Mouse (Mus musculus) MEL (cell line): Measurements from ENCODE around the gene Mpnd.

Experiments used
- CHD1 ChIP-seq: IDR thresholded peaks from 2 replicates; pipeline ENCODE4 v1.6.1; 2012; ENCODE audit warnings: low read depth, mild to moderate bottlenecking, inconsistent platforms, low read length, improper control_type of control experiment
- GATA1 ChIP-seq: IDR thresholded peaks from 2 replicates; pipeline ENCODE4 v1.6.1; 2011; ENCODE audit warnings: low read depth, low read length, improper control_type of control experiment
- MEF2A ChIP-seq: IDR thresholded peaks from 2 replicates; pipeline ENCODE4 v1.6.1; 2014; ENCODE audit warnings: low read depth, mild to moderate bottlenecking, inconsistent platforms, low read length, improper control_type of control experiment; ENCODE audit not compliant: poor library complexity, insufficient replicate concordance, severe bottlenecking; ENCODE audit errors: extremely low read depth
- NRF1 ChIP-seq: IDR thresholded peaks from 2 replicates; pipeline ENCODE4 v1.6.1; 2014; ENCODE audit warnings: low read depth, mild to moderate bottlenecking, inconsistent platforms, low read length, improper control_type of control experiment, moderate library complexity; ENCODE audit not compliant: poor library complexity, insufficient read depth, severe bottlenecking
- POLR2A ChIP-seq, 2 experiments: IDR thresholded peaks; 2 replicates each; pipeline ENCODE4 v1.6.1; 2011 to 2012; ENCODE audit warnings: low read length in 2 of 2, mild to moderate bottlenecking in 2 of 2, control low read depth in 1 of 2, improper control_type of control experiment in 1 of 2, low read depth in 1 of 2, moderate library complexity in 1 of 2; ENCODE audit not compliant: control insufficient read depth in 1 of 2, insufficient read depth in 1 of 2, poor library complexity in 1 of 2
- RAD21 ChIP-seq: IDR thresholded peaks from 2 replicates; pipeline ENCODE4 v1.6.1; 2011; ENCODE audit warnings: mild to moderate bottlenecking, low read depth, low read length, improper control_type of control experiment
- TCF12 ChIP-seq: IDR thresholded peaks from 2 replicates; pipeline ENCODE4 v1.6.1; 2014; ENCODE audit warnings: low read depth, mild to moderate bottlenecking, inconsistent platforms, low read length, improper control_type of control experiment, moderate library complexity
- ZNF384 ChIP-seq: IDR thresholded peaks from 2 replicates; pipeline ENCODE4 v1.6.1; 2012; ENCODE audit warnings: low read depth, mild to moderate bottlenecking, inconsistent platforms, low read length, improper control_type of control experiment

GRCm38 (mm10) chr17:55968210-55968609 is 37.3 kb upstream of the Mpnd start:
- TF ChIP-seq RAD21 (no peak), POLR2A (IDR thresholded peaks at IDR 0.05; ENCODE audit: control insufficient read depth in 1 of 2, insufficient read depth in 1 of 2, low read depth in 1 of 2, low read length in 2 of 2, poor library complexity in 1 of 2) (no peak), NRF1 (no peak), CHD1 (no peak), ZNF384 (no peak), MEF2A (no peak), TCF12 (no peak), GATA1 (no peak)
